Mouse (Mus musculus) cortical plate, adult 2 months (tissue): Measurements from ENCODE around the gene Phf21b.

Experiments used
- CTCF ChIP-seq: fragments of 200-500 bp; IDR thresholded peaks from 2 replicates; pipeline ENCODE4 v1.5.1; 2011; ENCODE audit warnings: mild to moderate bottlenecking, control low read depth, low read length; ENCODE audit not compliant: insufficient read depth; ENCODE audit errors: extremely low read depth
- POLR2A ChIP-seq: fragments of 200-500 bp; IDR thresholded peaks from 2 replicates; pipeline ENCODE4 v1.6.1; 2011; ENCODE audit warnings: mild to moderate bottlenecking, low read length, control low read depth; ENCODE audit not compliant: insufficient read depth; ENCODE audit errors: extremely low read depth

DNA sequence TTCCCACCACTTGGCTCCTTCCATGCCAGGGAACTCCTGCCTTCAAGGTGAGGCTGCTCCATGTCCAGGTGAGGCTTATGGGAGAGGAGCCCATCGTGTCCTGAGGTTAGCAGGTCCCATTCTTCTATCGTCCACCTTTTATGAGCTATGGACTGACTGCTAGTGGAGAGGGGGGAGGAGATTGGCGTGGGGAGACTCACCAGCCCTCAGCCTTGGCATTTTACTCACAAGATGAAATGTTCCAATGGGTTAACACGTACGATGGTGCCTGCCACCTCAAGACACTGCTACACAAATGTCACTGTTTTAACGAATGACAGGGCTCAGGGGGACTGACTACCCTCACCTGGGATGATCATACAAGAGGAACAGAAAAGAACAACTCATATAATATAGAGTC lies 18.0 kb downstream of the Phf21b start:
- TF ChIP-seq POLR2A = no peak
- no peak for TF ChIP-seq CTCF
